Mouse (Mus musculus) neural tube, embryonic 15.5 days (tissue): ENCODE data around the gene Cmc4. TPM values are rescaled to one million over a fixed set of nuclear protein-coding genes. Genes with fewer than 3 reads are reported as not detected.

ENCODE experiments used
- ATAC-seq: fragments of 200-750 bp; cut with Nextera tagmentation; 2 replicates; pipeline ENCODE4 v1.8.0; 2017; ENCODE audit warnings: mild to moderate bottlenecking, moderate TSS enrichment, moderate library complexity; ENCODE audit not compliant: low FRiP score
- H3K27ac ChIP-seq: fragments of 300-500 bp; sonication (generic); replicated peaks from 2 replicates; pipeline ENCODE4 v1.5.1; 2015; ENCODE audit warnings: mild to moderate bottlenecking, inconsistent platforms
- H3K27me3 ChIP-seq: fragments of 300-500 bp; sonication (generic); replicated peaks from 2 replicates; pipeline ENCODE4 v1.6.1; 2015; ENCODE audit warnings: inconsistent platforms
- H3K36me3 ChIP-seq: fragments of 300-500 bp; sonication (generic); 2 replicates; pipeline ENCODE4 v1.6.1; 2015; ENCODE audit warnings: inconsistent platforms
- H3K4me1 ChIP-seq: fragments of 300-500 bp; sonication (generic); 2 replicates; pipeline ENCODE4 v1.6.1; 2015; ENCODE audit warnings: inconsistent platforms
- H3K4me2 ChIP-seq: fragments of 300-500 bp; sonication (generic); 2 replicates; pipeline ENCODE4 v1.6.1; 2015; ENCODE audit warnings: inconsistent platforms, mild to moderate bottlenecking, moderate library complexity
- H3K4me3 ChIP-seq: fragments of 300-500 bp; sonication (generic); replicated peaks from 2 replicates; pipeline ENCODE4 v1.5.1; 2015; ENCODE audit warnings: mild to moderate bottlenecking, inconsistent platforms
- H3K9ac ChIP-seq: fragments of 300-500 bp; sonication (generic); replicated peaks from 2 replicates; pipeline ENCODE4 v1.6.1; 2015; ENCODE audit warnings: mild to moderate bottlenecking, inconsistent platforms
- H3K9me3 ChIP-seq: fragments of 300-500 bp; sonication (generic); replicated peaks from 2 replicates; pipeline ENCODE4 v1.6.1; 2016; ENCODE audit warnings: inconsistent platforms
- WGBS: fragments of 180-500 bp; shearing (Covaris S2); methylation state at CpG from one replicate; pipeline ENCODE4 v1.1.7; 2015; ENCODE audit warnings: mixed read lengths; 5-methylcytosine and 5-hydroxymethylcytosine counted together
- polyA plus RNA-seq: library from polyadenylated mRNA; unstranded; fragments of >200 nt; fragmentation: Nextera tagmentation; extraction: Ambion mirVana; gene quantifications from 2 replicates; pipeline ENCODE4 v1.2.1, GENCODE M21; 2015

Cmc4 gene
- 27.0 and 28.0 TPM in 2 replicates for polyA plus RNA-seq

DNA sequence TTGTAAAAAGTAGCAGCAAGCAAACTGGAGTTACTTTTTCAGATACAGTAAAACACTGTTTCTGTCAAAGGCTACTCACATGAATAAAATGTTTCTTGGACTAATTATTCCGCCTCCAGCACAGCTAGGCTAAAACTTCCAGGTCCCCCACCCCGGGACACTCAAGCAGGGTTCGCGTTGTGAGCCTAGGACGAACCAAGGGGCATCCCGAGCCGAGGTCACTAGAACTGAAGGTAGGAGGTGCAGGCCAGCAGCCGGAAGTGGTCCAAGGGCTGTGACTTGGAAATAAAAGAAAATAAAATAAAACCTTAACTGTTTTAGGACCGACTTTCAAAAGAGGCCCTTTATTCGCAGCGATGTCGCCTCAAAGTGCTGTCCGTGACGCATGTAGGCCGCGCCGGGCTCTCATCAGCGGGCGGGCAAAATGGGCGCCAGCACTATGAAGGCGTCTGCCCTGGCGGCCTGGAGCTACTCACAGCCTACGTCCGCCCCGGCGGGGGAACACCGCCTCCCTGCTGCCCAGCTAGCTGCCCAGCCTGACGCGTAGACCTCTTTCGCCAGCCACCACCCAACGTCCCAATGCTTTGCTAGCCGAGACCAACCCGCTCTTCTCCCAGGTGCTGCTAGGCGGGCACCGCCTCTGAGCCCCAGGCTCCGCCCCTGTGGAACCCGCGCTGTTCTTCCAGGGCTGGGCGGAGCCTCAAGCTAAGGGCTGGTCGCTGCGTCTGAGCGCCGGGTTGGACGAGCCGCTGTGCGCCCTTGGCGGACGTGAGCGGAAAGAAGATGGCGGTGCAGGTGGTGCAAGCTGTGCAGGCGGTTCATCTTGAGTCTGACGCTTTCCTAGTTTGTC is at the start of gene Cmc4, which contains the start of the genes Mtcp1 and Brcc3:
Gene Cmc4 (minus strand): TSS at position 649 of the 850 bp plus-strand sequence.
Gene Mtcp1 (minus strand): TSS at position 653 of the 850 bp plus-strand sequence.
Gene Brcc3 (plus strand): TSS at position 693 of the 850 bp plus-strand sequence.
- H3K4me1 ChIP-seq: 0 out of 2 replicates have a peak, but pooled peaks cover 2% of the 10 kb centered on the region
- H3K9me3 ChIP-seq: no peaks in the 10 kb centered on the region
- H3K4me3 ChIP-seq: peak within 1 kb of the TSS; percentile 54
- 15% methylated on average over 50 of the region's 52 CpGs for WGBS
- peak; percentile 100 for ATAC-seq
- H3K9ac ChIP-seq: peak within 1 kb of the TSS; percentile 54
- peak within 1 kb of the TSS; percentile 53 for H3K4me2 ChIP-seq
- no peaks in the 10 kb centered on the region for H3K27me3 ChIP-seq
- no peaks in the 10 kb centered on the region for H3K36me3 ChIP-seq
- H3K27ac ChIP-seq: peak within 1 kb of the TSS; percentile 87

DNA sequence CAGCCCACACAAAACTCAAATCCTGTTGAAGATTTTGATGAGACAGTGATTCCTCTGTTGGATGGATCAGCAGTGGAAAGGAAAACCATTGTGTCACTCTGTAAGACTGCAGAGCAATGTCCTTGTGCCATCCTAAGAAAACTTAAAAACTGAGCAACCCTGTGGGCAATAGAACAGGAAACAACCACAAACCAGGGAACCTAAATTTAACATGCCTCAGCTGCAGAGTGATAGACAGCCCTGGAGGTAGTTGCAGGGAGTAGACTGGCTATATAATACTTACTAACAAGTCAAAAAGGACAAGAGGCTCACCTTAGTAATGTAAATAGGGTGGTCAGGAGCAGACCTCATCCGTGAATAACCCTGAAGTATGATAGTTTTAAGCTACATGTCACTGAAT is 38.2 kb upstream of the Cmc4 start:
- Histone ChIP-seq H3K27ac (no peak overlapping the region), H3K4me3 (no peak overlapping the region), H3K9me3 (no peaks in the 10 kb centered on the region), H3K4me2 (no peak overlapping the region), H3K4me1 (no peaks in the 10 kb centered on the region), H3K36me3 (peaks cover 14% of the 10 kb centered on the region; the same call in 1 of the 2 replicates), H3K9ac (no peak overlapping the region), H3K27me3 (no peaks in the 10 kb centered on the region)
- 90% methylated on average over 1 of the region's 1 CpGs for WGBS
- ATAC-seq: no peak

DNA sequence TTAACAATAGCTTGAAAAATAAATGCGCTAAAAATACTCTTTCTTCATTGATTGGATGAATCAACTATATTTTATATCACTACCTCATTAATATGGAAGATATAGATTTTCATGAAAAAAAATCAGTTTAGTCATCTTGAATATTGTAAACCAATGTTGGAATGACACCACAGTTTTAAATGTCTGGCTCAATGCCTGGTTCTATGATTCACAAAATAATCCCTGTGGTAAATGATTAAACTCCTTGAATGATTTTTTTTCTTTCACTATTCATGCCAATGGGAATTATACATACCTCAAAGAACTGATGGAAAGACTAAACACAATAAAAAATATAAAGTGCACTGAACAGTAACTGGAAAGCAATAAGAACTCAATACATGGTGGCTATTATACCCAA is 6.7 kb downstream of the Cmc4 start:
- Histone ChIP-seq H3K4me2 (no peak overlapping the region), H3K36me3 (no peaks in the 10 kb centered on the region), H3K9me3 (no peaks in the 10 kb centered on the region), H3K27me3 (no peaks in the 10 kb centered on the region), H3K9ac (no peak overlapping the region), H3K4me3 (no peak overlapping the region), H3K4me1 (0 out of 2 replicates have a peak, but pooled peaks cover 2% of the 10 kb centered on the region), H3K27ac (no peak overlapping the region)
- ATAC-seq: no peak
- 91% methylated on average over 1 of the region's 1 CpGs for WGBS

DNA sequence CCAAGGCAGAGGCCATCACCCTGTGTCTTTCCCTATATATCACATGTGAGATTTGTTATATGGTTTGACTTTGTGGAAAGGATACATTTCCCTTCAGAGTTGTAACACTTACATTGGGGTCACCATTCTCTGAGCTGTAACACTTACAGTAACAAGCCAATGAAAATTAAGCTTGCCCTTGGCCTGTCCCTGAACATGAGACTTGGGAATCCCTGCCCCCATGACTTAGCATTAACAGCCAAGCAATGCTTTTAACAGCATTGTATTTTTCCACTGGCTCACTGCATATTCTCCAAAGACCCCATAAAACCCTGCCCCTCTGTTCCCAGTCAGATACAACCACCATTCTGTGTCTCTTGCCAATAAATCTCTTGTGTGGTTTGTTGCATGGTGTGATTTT is 13.0 kb downstream of the Cmc4 start:
- Histone ChIP-seq H3K4me1 (no peaks in the 10 kb centered on the region), H3K27me3 (no peaks in the 10 kb centered on the region), H3K27ac (no peak overlapping the region), H3K4me3 (no peak overlapping the region), H3K36me3 (no peaks in the 10 kb centered on the region), H3K4me2 (no peak overlapping the region), H3K9ac (no peak overlapping the region), H3K9me3 (no peaks in the 10 kb centered on the region)
- ATAC-seq: no peak

DNA sequence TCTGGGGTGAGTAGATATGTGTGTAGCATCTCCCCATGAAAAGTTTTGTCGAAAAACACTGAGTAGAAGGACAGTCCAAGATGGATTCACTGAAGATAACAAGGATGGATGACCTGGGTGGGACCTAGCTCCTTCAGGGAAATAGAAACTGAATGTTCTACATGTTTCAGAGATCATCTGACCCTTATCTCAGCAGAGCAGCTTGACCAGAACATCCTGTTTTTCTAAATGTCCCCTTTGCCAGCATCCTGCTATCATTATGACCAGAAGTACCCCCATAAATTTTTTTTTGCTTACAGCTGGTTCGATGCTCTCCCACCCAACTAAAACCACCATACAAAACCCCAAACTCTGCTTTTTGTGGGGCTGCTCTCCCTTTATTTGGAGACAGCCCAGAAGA is 13.7 kb downstream of the Cmc4 start:
- Histone ChIP-seq H3K4me1 (no peaks in the 10 kb centered on the region), H3K9ac (no peak overlapping the region), H3K36me3 (no peaks in the 10 kb centered on the region), H3K4me2 (no peak overlapping the region), H3K4me3 (no peak overlapping the region), H3K27ac (no peak overlapping the region), H3K9me3 (no peaks in the 10 kb centered on the region), H3K27me3 (no peaks in the 10 kb centered on the region)
- ATAC-seq: no peak
- 90% methylated on average over 2 of the region's 2 CpGs for WGBS

DNA sequence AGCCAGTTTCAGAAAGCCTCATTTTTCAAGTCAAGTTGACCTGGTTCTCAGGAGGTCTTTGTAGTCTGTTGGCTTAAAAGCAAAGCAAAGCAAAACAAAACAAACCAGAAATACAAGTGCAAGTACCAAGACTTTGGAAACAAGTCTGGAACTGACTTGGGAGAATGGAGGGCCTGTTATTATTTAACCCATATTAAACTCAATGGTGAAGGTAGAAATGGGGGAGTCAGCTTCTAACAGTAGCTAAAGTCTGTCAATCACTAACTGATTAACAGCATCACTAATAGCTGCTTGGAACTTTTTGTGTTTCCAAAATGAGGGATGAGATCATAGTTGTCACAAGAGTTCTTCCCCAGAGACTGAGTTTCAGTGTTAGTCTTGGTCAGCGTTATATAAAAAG is 16.9 kb downstream of the Cmc4 start:
- H3K27me3 ChIP-seq: no peaks in the 10 kb centered on the region
- 85% methylated on average over 1 of the region's 1 CpGs for WGBS
- H3K9ac ChIP-seq: no peak overlapping the region
- H3K4me2 ChIP-seq: no peak overlapping the region
- H3K4me1 ChIP-seq: no peaks in the 10 kb centered on the region
- no peak overlapping the region for H3K27ac ChIP-seq
- H3K9me3 ChIP-seq: no peaks in the 10 kb centered on the region
- H3K36me3 ChIP-seq: 0 out of 2 replicates have a peak, but pooled peaks cover 2% of the 10 kb centered on the region
- H3K4me3 ChIP-seq: no peak overlapping the region
- ATAC-seq: no peak

DNA sequence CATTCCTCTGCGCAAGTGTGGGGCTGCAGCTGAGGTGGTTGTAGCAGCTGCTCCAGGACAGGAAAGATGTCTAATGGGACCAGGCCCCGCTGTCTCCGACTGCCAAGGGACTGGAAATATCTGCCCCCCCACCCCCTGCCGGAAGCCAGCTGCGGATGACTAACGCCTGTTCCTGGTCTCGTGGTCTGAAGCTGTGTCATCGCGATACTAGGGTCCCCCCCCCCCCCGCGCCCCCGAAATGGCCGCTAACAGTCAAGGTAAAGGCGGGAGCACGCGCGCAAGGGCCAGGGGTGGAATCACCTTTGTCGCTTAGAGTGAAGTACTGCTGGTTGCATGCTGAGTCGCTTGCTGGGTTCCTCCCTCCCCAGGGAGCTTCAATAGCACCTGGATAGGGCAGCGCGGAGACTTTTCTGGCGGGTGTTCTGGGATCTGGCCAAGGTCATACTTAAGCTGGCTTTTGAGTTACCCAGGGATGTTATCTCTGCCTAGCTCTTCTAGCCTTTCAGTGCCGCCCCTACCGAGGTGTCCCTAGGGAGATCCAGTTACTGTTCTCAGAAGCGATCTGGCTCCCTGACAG is 34.1 kb downstream of the Cmc4 start, which contains the start of the genes Fundc2 and F8:
Gene Fundc2 (plus strand): TSS at position 205 of the 577 bp plus-strand sequence.
Gene F8 (minus strand): TSS at position 421 of the 577 bp plus-strand sequence.
- H3K9ac ChIP-seq: peak within 1 kb of the TSS; percentile 55
- WGBS: 15% methylated on average over 20 of the region's 25 CpGs
- ATAC-seq: peak; percentile 98

DNA sequence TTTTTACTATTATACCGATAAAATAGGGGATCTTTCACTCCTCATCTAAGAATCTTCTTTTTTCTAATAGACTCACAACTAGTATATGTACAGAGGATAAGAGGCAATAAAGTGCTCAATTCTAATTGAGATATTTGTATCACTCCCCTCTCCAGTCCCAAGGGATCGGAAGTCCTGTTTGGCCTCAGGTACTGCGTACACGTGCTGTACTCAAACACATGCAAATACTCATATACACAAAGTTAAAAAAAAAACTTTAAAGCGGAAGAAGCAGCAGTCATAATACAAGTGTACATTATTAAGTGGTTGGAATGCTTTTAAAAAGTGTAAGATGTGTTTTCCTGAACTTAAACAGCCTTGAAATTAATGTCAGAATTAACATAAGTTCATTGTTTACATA is 34.7 kb downstream of the Cmc4 start:
- no peaks in the 10 kb centered on the region for H3K27me3 ChIP-seq
- H3K9me3 ChIP-seq: no peaks in the 10 kb centered on the region
- H3K4me1 ChIP-seq: no peaks in the 10 kb centered on the region
- H3K27ac ChIP-seq: no peak overlapping the region
- H3K9ac ChIP-seq: no peak overlapping the region
- ATAC-seq: 0 out of 2 replicates have a peak, but pooled peaks have one; percentile 35
- WGBS: 70% methylated on average over 5 of the region's 5 CpGs
- no peaks in the 10 kb centered on the region for H3K36me3 ChIP-seq
- peak overlapping the region; percentile 53 for H3K4me2 ChIP-seq
- H3K4me3 ChIP-seq: peak overlapping the region; percentile 53

More for the DNA sequence above, 34.1 kb downstream of the Cmc4 start, which contains the start of the genes Fundc2 and F8:
- H3K27me3 ChIP-seq: no peaks in the 10 kb centered on the region
- H3K27ac ChIP-seq: peak within 1 kb of the TSS; percentile 78
- H3K36me3 ChIP-seq: no peaks in the 10 kb centered on the region
- no peaks in the 10 kb centered on the region for H3K9me3 ChIP-seq
- no peaks in the 10 kb centered on the region for H3K4me1 ChIP-seq
- peak within 1 kb of the TSS; percentile 53 for H3K4me2 ChIP-seq
- H3K4me3 ChIP-seq: peak within 1 kb of the TSS; percentile 53

DNA sequence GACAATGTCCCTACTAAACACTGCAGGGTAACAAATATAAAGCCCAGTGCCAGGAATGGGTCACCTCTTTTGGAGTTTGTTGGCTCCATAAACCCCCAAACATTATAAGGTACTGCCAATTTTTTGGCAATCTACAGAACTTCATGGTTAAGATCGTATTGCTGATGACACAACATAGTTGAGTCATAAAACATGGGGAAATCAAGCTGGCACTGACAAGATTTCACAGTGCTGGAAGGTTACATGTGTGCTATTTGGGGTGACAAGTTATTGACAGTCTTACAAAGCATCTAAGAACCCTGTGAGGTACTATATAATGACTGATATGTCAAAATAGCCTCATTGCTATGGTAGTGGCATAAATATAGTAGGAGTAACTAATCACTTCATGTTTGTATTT is 35.2 kb downstream of the Cmc4 start:
- no peak overlapping the region for H3K4me2 ChIP-seq

DNA sequence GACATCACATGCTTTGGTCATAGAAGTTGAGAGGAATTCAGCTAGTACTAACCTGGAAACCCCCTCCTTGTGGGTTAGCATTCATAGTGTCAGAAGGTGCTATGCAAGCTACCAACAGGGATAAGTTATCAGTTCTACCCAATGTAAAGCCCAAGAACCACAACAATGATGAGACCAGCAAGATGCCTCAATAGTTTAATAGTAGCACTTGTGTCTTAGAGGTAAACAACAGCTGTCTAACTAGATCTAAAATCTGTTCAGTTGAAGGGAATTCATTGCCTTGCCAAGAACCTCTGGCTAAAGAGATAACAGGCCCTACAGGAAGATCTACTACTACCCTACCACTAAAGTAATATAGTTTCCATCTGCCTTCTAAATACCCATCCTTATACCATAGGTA is 39.6 kb downstream of the Cmc4 start:
- ATAC-seq: no peak
- no peak overlapping the region for H3K4me3 ChIP-seq
- H3K9ac ChIP-seq: no peak overlapping the region

More for the DNA sequence above, 35.2 kb downstream of the Cmc4 start:
- Histone ChIP-seq H3K4me3 (no peak overlapping the region), H3K9me3 (no peaks in the 10 kb centered on the region), H3K9ac (no peak overlapping the region), H3K36me3 (no peaks in the 10 kb centered on the region), H3K27ac (no peak overlapping the region), H3K27me3 (no peaks in the 10 kb centered on the region), H3K4me1 (no peaks in the 10 kb centered on the region)
- ATAC-seq: no peak
- WGBS: 81% methylated on average over 1 of the region's 1 CpGs

DNA sequence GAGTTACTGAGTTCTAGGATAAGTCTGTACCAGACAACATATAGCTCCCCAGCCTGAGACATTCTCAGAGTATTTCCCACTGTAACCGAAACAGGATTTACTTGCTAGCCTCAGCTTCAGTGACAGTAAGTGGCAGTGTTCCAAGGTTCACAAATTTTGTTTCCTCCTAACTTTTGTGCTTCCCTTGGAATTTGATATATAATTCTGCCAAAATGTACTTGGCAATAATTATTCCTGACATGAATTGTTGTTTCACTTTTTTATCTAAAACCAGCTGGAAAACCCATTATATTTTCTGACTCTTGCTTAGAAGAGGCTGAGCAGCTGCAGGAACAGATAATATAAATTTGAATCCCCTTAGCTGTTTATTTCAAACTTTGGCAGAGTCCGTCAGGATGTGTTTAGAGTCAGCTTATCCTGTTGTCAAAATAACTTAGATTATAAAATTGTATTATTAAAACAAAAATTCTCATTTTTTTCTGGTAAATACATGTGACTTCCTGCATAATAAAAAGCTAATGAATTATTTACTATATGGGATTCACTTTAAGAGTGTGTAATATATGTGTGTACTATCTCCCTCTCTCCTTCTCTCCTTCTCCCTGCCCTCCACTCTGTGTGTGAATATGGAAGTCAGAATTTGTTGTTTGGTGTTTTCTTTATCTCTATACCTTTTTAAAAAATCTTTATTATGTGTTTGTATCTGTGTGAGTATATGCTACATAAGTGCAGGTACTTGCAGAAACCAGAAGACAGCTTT is 43.5 kb downstream of the Cmc4 start:
- Histone ChIP-seq H3K4me3 (no peak overlapping the region), H3K27me3 (no peaks in the 10 kb centered on the region), H3K9ac (no peak overlapping the region), H3K9me3 (no peaks in the 10 kb centered on the region), H3K4me1 (no peaks in the 10 kb centered on the region), H3K27ac (no peak overlapping the region), H3K4me2 (no peak overlapping the region), H3K36me3 (no peaks in the 10 kb centered on the region)
- ATAC-seq: no peak
- 85% methylated on average over 2 of the region's 2 CpGs for WGBS

More for the DNA sequence above, 39.6 kb downstream of the Cmc4 start:
- Histone ChIP-seq H3K4me1 (no peaks in the 10 kb centered on the region), H3K36me3 (no peaks in the 10 kb centered on the region), H3K27ac (no peak overlapping the region), H3K4me2 (no peak overlapping the region), H3K27me3 (no peaks in the 10 kb centered on the region), H3K9me3 (no peaks in the 10 kb centered on the region)
